Mouse (Mus musculus) mouse trophoblast stem cell (cell line): ENCODE results near the gene Lhx5.

ENCODE experiments used
- in situ Hi-C, 2 experiments: fragments of 300-500 bp; cut with MseI, MboI; formaldehyde crosslinking; loops; 2 replicates in 1 of 2; 3 replicates in 1 of 2; pipeline ENCODE4 v1.15.1; 2025

The Lhx5 gene

DNA sequence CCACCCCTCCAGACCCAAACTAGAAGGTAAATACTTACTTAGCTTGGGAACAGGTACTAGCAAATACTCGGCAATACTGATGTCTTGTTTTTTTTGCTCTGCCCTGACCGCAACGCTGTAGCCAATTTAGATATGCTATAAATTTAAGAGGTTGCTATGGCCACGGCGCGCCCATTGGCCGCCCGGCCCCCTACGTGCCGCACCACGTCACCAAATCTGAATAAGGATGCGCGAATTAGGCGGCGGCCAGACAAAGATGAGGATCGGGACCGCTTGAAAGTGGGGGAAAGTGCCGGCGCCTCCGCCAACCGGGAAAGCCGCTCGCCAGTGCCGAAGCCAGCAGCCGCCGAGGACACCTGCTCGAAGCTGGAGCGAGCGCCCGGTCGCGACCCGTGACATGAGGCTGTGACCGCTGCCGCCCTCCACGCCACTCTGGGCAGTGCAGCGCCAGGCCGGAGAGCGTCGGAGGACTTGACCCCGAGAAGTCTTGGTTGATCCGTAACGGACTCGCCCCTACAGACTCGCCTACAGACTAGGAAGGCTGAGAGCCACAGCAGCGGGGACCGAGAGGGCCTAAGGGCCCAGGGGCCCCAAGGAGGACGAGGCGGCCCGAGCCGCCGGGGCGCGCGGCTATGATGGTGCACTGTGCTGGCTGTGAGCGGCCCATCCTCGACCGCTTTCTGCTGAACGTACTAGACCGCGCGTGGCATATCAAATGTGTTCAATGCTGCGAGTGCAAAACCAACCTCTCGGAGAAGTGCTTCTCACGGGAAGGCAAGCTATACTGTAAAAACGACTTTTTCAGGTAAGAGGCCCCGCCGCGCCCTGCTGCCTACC, at the start of gene Lhx5:
TSS of gene Lhx5 (plus strand) at position 51 of the 837 bp plus-strand sequence.
- in situ Hi-C loops, result no loop called here

DNA sequence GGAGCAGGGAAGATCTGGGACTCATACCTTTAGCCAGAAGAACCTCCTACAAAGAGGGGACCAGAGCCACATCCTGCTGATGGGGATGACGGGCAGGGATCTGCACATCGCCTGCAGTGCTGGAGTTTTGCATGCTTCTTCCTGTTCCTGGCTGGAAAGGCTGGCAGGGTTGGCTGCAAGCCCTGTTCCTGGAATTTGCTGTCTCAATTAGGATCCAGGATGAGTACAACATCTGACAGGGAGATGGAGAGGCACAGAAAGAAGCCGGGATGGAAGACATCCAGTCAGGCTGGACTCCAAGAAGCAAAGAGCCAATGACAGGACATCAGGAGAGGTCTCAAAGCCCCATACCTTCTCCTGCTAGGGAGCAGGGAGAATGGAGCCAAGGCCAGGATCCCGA, 45.1 kb upstream of the Lhx5 start:
- in situ Hi-C loops, result no loop called here

- in situ Hi-C loops, result no loop called here
These were observed 42.7 kb upstream of the Lhx5 start for GRCm38 (mm10) chr5:120388765-120389164.

DNA sequence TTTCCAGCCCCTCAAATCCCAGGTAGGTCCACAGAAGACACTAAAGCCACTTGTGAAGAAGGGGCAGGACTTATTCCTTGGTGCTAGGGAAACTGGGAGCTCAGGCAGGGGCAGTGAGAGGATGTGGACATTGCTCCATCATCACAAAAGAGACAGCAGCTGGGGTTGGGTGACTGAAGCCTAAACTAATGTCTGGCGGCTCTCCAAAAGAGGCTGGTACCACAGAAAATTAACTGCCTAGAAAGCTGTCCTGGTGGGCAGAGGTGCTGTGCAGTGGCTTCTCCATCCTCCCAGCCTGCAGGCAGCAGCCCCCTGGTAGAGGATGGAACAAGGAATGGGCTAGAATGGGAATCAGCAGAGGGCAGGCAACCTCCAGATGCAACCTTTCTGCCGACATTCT, 41.5 kb upstream of the Lhx5 start:
- in situ Hi-C loops, result no loop called here

DNA sequence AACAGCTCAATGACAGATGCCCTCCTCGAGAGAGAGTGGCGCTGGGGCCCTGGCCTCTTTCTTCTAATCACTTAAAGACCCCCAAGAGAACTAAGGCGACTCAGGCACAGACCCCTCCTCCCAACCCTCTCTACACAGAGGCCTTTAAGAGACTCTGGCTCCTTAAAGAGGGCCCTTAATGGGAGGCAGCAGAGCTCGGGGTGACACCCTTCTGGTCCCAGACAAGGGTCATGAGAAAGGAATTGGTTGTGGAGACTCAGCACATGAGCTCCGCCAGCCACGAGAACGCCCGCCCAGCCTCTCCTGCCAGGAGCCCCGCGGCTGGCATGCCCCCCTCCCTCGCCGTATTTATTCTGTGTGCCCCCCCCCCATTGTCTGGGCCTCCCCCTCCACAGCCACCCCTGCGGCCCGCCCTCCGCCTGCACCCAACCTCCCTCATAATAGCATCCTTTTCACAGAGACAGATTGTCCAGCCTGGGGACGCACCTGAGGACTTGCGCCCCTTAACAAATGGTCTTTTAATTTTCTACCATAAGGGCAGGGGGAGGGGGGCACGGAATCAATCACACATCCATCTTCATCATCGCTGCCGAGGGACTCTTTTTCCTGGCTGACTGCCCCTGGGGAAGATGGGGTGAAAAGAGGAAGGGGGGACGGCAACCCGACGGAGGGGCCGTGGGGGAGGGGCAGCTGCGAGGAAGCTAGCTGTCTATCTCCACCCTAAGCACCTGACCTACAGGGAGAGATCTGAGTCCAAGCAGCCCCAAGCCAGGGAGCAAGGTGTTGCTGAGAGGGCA, 37.4 kb upstream of the Lhx5 start:
- in situ Hi-C loops, result no loop called here

DNA sequence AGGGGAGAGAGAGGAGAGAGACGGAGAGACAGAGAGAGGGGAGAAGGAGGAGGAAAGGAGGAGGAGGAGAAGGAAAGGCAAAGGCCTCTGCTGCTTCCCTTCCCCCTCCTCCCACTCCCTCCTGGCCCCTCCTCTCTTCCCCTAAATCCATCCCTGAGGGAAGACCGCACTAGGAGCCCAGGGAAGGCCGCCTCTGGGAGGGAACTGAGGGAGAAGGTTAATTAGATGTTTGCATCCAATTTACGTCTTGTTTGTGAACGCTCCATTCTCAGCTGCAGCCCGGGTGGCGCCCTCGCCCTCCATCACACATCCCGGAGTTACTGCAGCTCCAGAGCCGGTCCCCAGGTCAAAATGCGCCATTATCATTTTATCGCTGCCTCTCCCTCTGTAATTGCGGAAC, 33.5 kb upstream of the Lhx5 start:
- in situ Hi-C loops, result no loop called here

DNA sequence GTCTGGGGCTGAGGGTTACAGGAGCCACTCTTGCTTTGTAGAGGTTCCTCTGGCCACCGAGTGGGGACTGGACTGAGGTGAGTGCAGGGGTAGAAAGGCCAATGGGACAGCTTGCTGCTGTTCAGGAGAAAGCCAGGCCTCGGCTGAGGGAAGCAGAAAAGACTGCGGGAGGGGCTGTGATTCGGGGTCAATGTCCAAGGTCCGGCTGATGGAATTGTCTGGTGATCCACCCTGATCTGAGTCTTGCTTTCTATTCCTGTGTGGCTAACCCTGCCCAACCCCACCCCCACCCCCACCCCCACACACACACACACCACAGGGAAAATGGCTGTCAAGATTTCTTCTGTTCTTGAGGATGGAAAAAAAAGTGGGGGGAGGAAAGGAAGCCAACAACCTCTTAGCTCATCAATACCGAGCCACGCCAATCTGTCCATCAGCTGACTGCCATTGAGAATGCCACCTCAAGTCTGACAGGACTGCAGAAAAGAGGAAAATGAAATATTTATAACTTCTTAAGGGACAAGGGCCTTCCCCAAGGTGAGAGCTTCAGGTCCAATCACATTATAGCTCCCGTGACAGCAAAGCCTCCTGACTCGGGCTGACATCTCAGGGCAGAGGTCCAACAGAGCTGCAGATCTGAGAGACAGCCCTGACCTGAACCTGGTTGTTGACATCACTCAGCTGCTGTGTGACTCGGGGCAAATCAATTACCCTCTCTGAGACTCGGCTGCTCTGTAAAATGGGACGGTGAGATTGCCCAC, 26.5 kb upstream of the Lhx5 start:
- in situ Hi-C loops, result no loop called here

GRCm38 (mm10) chr5:120408933-120409332, 22.6 kb upstream of the Lhx5 start:
- in situ Hi-C loops, result no loop called here

GRCm38 (mm10) chr5:120409385-120410378, 21.8 kb upstream of the Lhx5 start:
- in situ Hi-C loops, result no loop called here

- in situ Hi-C loops, result no loop called here
These were observed 18.1 kb upstream of the Lhx5 start for GRCm38 (mm10) chr5:120413436-120413835.

- in situ Hi-C loops, result no loop called here
These were observed 11.4 kb upstream of the Lhx5 start for GRCm38 (mm10) chr5:120420106-120420505.

- in situ Hi-C loops, result no loop called here
These were observed 7.5 kb upstream of the Lhx5 start for GRCm38 (mm10) chr5:120424039-120424438.

DNA sequence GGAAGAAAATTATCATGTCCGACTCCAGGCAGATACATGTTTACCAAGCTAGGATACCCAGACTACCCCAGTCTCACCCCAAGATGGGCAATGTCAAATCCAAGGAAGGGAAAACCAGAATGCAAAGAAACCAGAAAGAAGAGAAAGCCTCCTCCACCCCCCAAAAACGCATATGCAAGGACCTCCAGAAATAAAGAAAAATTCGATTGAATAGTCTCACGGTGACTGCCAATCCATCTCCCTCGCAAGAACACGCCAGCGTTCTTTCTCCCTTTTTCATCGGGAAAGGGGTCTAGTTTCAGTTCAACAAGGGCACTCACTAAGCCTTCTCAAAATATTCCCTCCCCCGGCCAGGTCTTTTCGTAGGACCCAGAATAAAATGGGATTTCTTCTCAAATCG, 6.8 kb upstream of the Lhx5 start:
- in situ Hi-C loops, result no loop called here

- in situ Hi-C loops, result no loop called here
These were observed 5.8 kb upstream of the Lhx5 start for GRCm38 (mm10) chr5:120425711-120426110.

DNA sequence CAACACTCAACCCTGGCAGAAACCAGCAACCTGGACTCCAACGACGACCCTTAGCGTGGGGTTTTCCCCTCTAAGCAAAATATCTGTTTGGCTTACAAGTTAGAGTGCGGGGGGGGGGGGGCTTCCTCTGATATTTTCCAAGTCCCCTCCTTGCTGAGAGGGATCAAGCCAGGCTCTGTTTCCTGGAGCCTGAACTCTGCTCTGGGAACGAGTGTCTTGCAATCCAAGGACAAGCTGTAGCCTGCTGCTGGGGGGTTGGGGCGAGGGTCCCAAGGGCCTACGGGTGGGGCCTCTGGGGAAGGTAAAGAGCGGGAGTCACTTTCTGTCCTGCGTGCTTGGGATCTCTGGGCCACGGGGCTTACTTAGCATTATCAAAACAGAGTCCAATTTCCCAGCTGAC, 4.9 kb upstream of the Lhx5 start:
- in situ Hi-C loops, result no loop called here

- in situ Hi-C loops, result no loop called here
These were observed 4.0 kb upstream of the Lhx5 start for GRCm38 (mm10) chr5:120427451-120427938.

DNA sequence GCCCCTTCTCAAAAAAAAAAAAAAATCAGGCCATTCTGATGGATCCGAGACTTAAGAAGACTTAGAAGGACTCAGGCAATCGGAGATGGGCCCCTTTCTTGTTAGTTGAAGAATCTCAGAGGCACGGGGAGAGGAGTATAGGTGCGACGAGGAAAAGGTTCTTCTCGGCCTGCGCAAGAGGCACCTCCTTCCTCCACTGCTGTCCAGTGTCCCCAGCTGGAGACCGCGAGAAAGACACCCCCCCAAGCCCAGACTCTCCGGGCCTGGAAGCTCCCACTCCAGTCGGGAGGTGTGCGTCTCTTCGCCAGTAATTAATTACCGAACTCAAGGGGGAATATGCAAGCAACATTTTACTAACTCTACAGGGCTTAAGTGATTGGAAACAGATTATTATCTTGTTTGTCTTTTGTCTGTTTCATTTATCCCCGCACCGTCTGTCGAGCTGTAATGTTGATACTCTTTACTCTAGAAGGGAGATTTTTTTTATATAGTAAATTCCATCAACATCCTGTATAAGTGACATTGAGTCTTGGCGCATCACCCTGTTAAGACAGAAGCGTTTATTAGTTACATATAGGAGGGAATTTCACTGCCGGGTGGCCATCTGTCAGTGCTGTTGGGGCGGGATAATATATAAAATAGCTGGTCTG, 3.2 kb upstream of the Lhx5 start:
- in situ Hi-C loops, result no loop called here

DNA sequence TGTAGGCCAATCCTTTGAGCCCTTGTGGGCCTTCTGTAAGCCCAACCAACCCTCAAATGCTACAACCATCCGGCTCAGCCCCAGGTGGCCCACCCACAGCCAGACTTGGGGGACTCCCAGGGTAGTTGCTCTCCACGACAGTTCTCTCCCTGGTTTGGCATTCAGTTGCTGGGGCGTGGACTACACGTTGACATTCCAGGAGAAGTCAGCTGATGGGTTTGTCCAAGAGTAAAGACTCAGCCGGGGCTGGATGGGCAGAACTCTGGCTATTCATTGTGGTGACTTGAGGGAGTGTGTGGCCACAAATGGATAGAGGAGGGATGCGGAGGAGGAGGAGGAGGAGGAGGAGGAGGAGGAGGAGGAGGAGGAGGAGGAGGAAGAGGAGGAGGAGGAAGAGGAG, 2.5 kb upstream of the Lhx5 start:
- in situ Hi-C loops, result no loop called here

DNA sequence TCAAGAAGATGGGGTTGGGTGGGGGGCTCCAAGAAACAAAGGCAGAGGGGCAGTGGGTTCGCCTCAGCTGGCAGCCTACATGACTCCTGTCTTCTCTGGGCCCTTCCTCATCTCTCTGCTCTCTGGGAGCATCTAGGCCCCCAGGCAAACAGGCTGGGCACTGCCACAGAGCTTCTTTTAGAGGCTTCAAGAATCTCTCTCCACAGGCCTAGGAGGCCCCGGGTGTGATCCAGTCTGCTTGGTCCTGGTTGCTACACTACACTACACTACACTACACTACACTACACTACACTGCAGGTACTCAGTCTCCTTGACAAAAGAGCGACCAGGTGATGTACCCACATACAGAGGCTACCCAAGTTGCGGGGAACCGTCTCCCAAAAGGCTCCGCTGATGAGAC, 1.8 kb upstream of the Lhx5 start:
- in situ Hi-C loops, result no loop called here

- in situ Hi-C loops, result no loop called here
These were observed 407 bp upstream of the Lhx5 start for GRCm38 (mm10) chr5:120431001-120431583.
